Mouse (Mus musculus) urinary bladder, postnatal 36 days (tissue): ENCODE measurements around the gene Tmem117.

ENCODE experiments used
- DNase-seq, 2 experiments: peaks; one replicate each; pipeline ENCODE4 v3.0.0; 2022; ENCODE audit warnings: low spot score in 2 of 2, mixed read lengths in 1 of 2

The Tmem117 gene

DNA sequence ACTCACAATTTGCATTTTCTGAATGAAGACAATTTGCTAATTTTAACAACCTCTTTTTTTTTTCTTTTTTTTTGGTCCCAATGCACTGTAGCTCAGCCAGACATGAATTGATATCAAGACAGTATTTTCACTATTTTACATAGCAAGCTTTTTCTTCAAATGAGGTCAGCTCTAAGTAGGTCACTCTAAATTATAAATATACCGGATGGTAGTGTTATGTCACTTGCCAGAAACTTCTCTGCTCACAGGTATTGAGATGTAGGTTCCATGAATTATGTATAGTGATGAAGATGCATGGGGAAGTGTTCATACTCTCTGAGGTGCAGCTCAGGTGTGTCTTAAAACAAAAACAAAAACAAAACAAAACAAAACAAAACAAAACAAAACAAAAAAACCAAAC lies 264.2 kb downstream of the Tmem117 start:
- DNase-seq = no peak

DNA sequence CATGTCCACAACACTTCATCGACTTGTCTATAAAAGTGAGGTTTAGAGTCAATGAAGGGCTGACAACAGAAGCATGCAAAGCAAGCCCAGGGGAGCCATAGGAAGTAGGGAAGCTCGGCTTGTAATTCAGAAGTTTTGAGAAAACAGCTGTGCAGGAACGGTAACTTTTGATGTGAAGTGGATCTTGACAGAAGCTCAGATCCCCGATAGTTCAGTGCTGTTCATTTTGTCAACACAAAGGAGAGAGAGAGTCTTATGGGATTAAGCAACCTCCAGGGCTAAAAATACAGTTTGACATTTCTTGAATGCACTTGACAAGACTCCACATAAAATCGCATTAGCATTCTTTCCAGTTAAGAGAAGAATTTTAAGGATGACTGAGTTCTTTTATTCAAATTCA lies 265.1 kb downstream of the Tmem117 start:
- no peak for DNase-seq

DNA sequence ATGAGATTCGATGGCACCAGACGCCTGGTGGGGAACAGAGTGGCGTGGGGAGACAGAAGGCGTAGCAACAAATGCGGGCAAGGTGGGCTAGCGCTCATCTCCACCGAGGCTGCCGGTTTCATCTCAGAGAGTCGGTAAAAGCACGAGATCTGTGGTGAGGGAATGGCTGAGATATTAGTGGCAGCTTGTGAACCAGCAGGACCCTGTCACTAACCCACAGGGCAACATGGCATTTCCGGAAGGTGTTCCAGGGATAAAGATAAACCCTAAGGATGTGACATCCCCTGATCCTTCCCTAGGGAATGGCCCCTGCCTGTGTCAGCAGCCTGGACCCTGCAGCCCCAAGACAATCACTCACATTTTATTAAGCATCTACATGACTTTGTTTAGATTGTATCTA lies 266.6 kb downstream of the Tmem117 start:
- DNase-seq = no peak

DNA sequence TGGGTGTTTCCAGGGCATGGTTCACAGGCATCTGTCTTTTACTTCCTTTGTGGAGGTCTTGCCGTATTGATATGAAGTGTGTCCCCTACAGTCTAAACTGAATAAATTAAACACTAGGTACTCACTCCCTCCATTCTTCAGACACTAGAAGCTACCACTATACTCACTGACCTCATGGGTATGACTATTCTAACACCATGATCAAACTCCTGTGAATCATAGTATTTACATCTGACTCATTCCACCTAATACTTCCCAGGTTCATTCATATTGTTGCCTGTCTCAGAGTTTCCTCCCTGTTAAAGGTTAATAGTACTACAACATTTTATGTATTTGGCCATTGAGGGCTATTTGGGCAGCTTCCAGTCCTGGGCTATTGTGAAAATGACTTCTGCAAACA lies 274.2 kb downstream of the Tmem117 start:
- no peak for DNase-seq

DNA sequence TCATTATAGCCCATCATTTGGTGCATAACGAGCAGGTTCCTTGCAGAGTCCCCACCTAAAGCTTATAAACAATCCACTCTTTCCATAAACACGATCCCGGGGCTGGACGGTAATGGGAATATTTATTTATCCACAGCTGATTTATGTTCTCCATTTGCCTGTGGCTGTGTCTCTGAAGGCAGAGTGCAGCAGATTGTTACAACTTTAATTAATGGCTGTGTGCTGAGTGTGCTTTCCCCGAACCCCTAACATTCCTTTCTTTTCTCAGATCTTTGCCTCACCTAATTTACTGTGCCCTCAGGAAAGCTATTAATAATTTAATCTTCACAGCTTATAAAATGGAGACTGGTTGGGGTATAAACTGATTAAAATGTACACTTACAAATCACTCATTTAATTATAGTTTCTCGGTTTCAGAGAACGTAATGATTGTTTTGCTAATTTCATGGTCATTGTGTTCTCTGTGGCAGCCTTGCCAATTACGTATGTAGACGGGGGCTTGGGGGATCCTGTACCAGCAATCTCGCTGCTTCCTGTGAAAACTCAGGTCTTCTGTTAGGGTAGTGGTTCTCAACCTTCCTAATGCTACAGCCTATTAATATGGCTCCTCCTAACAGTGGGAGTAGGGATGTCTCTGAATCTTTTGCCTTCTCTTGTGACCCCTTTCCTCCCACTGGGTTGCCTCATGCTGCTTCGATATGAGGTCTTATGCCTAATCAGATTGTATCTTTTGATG lies 275.8 kb downstream of the Tmem117 start:
- DNase-seq = no peak

DNA sequence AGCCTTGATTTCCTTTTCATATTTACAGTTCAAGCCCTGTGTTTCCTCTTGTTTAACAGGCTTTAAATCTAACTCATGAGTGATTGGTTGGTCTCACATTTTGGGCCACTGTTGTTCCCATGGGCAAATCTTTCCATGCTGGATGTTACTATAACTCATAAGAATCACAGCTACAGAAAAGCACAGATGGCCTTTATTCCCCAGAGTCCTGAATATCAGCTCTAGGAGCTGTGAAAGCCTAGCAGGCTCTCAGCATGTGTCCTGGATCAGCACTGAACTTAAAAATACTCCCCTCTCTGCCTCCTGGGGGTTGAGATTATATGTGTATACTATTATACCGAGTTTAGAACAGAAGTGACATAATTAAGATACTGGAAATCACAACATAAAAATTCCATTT lies 292.6 kb downstream of the Tmem117 start:
- no peak for DNase-seq

DNA sequence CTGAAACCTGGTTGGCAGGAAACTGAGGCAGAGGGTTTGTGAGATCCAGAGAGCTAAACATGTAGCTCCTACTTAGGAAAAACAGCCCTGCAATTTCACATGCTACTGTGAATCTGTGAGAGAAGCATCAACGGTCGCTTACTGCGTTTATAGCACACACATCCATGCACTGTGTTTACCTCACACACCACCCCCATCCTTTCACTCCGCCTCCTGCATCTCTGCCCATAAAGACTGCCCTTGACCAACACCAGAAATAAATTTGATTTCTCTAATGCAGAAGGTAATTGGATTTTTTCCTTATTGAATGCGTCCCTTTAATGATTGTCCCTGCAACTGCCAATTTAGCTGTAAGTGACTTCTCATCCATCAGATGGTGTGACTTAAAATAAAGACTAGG lies 299.0 kb downstream of the Tmem117 start:
- no peak for DNase-seq

DNA sequence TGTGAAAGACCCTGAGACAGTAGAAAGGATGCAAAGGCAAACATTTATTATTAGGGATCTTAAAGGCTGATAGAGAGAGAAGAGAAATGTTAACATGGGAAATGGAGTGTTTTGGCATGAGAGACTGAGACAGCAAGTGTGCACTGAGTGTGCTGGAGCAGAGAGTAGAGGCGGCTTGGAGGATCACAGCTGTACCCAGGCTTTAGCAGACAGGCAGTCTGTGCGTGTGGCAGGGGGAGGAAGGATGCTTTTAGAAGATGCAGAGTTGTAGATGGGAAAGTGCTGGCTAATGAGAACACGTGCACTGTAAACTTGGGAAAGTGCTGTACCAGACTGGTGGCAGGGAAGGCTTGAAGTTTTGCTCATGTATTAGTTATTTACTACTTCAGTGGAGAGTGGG lies 301.7 kb downstream of the Tmem117 start:
- no peak for DNase-seq

DNA sequence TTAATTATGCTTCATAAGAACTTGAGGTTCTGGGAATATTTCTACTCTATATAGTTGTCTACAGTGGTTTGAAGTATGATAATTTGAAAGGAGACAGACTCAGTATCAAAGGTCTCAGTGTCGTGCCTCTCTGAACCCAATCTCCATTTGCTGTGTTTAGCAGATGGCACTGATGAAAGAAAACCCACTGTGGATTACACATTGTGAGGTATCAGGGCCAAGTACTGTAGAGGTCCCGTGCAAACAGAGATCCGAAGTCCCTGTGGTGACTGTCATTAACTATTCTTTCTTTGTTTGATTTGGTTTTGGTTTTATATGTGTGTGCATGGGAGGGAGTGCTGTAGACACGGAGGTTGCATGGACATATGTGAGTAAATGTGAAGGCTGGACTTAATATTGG lies 304.0 kb downstream of the Tmem117 start:
- DNase-seq = no peak

DNA sequence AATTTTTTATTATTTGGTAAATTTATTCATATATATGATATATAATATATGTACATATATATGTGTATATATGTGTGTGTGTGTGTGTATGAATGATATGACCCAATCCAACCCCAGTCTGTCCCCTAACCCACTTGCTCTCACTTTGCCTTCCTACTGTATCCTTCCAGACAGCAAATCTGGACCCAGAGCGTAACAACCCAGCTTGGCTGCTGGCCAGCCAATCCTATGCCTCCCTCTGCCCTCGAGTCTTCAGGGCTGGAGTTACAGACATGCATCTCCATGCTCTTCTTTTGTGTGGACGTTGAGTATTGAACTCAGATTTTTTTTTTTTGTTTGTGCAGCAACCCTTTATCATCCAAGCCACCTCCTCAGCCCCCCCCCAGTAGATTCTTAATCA lies 304.4 kb downstream of the Tmem117 start:
- no peak for DNase-seq

DNA sequence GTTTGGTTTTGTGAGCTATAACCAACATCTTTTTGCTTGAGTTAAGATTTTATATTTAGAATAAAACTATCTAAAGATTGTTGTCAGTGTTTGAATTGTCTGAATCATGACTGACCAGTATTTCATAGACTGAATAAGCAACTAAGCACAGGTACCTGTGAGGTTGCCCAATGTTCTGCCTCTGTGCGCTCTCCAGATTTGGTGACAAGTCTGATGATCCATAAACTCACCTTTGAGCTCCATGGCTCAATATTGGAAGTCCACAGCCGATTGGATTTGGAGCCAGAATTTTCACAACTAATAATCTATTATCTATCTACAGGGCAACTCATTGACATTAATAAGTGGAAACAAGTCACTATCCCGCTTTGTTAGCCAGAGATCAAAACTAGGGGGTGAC lies 312.9 kb downstream of the Tmem117 start:
- no peak for DNase-seq

DNA sequence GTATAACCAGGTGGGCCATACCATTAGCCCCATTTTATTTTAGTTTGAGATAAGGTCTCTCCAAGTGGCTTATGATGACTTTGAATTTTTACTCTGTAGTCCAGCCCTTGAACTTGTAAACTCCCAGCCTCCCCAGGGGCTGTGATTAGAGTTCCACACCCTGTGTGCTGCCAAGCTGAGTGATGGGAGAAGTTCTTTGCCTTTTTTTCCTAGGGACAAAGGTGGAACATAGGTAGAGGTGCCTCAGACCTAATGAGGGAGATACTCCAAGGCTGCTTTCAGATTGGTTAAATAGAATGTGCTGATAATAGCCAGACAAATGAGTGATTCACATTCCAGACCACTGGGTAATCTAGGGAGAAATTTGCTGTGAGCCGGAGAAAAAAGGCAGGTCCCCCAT lies 313.4 kb downstream of the Tmem117 start:
- DNase-seq = no peak

DNA sequence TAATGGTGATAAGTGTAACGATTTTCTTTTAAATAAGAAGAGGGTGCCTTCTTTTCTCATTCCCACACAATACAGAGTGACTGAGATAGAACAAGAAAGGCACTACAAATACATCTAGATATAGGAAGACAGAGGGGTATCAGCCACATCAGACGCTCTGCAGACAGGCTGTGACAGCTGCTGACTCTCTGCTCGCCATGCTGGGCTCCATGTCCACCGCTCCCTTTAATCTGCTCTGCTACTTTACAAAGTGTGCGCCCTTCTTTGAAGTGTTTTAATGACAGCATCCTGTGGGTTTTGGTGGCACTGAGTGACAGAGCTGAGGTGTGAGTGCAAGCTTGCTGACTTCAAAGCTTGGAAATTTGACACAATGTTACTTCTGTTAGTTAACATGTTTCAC lies 314.9 kb downstream of the Tmem117 start:
- DNase-seq = no peak

DNA sequence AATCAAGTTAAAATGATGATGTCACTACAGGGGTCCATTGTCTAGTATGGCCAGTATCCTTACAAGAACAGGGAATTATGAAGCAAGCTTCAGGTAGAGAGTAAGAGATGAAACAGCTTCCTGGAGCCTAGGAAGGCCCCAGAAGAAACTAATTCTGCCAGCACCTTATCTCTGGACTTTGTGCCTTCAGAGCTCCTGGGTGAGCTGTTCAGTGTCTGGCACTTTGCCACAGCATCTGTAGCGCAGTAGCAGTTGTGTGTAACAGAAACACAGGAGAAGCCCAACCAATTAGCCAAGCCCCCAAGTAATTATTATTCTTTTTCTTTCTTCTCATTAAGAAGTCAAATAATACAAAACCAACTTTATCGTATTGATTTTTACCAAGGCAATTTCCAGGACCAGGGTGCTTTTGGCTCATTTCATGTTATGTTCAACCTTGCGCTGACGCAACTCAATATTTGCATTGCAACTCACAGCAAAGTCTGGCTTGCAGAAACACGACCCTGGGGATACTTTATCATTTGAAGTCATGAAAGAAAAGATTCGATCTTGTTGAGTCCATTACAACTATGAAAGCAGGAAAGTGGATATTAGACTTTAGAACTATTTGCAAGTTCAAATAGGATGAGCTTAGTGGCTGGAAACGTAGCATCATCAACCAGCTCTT lies 322.5 kb downstream of the Tmem117 start:
- DNase-seq = peak in 1 of 2 experiments; percentile 5

DNA sequence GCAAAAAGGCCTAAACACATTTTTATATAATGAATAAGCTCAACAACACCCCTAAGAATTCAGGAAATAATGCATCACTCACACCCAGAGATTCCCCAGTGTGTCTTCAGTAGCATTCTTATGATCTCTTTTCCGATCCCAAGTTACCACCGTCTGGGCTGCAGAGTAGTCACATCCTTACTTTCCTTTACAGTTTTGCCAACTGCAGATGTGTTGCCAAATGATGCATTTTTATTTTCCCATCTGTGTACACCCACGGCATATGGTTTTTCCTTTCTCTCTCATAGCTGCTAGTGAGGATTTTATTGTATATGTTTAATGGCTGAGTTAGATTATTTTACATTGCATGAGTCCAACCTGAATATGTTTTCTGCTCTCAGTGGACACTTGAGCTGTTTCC lies 327.7 kb downstream of the Tmem117 start:
- no peak for DNase-seq

DNA sequence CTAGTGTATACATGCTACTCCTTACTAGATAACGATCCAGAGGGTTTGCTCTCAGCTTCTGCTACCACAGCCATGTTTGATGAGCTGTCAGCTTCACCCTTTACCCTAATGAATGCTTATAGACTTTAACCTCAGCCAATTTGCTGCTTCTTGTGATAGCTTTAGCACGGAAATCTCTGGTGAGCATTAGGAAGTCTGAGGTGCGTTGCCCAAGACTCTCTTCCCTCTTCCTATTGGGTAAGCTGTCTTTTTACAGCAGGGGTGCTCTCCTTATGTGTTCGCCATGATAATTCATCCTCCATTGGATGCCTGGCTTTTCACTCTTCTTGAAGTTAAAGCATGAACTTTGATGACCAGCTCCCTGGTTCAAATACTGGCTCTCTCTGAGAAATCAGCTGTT lies 328.2 kb downstream of the Tmem117 start:
- DNase-seq = no peak

DNA sequence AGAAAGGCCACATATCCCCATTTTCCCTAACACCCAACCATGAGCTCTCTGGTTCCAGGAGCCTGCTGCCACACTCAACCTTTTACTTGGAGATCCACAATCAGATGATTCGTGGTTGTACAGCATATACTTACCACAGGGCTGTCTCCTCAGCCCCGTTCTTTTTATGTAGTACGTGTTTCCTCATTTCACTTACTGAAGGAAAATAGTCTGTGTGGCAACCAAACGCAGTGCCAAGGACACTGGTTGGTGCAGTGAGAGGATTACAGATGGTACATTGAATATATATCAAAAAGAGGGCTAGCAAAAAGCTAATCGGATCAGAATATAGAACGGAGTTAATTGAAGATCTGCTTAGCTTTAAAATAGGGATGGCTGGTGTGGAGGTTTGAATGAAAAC lies 338.0 kb downstream of the Tmem117 start:
- DNase-seq = no peak

DNA sequence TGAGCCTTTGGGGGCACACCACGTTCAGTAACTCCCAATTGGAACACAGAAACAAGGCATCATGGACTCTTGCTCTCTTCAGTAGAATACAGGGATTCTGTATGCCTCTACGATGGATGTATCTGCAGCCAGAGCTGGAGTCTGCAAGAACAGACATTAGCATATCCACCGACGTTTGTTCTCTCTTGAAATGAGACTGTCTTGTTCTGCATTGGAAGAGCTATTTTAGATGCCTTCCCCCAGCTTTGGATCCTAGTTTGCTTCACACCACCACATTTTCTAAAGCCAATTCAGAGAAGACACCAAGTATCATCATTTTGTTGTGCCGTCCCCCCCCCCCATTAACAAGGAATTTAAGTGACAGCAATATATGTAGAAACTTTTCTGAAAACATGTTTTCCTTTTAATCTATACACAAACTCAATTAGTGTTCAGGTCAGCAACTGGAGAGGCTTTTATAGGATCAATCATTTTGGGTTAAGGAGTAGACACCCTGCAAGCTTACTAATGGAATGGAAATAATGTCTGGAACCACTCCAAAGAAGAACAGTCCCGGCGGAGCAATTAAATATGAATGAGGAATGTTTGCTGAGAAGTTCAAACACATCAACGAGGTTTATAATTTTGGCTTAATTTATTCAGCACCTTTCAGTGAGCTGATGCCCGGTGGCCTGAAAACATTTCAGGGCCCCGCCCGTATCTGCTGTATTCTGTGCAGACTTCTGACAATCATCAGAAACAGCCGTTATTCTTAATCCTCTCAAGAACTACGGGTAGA lies 339.6 kb downstream of the Tmem117 start:
- no peak for DNase-seq

DNA sequence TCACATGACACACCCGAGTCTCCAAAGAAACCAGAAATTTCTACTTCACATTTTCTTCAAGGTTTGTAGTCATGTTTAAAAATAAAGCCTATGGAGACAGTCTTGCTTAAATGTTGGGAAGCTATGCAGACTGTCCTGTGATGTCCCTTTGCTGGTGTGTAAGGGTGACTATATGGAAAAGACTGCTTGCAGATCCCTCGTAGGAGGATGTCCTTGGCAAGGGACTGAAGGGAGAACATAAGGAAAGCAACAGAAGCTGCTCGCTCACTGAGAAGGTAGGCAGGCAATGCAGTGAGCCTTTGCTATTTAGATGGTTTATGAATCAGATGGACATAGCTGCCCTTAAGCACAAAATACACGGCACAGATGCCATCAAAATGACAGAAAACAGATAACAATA lies 352.8 kb downstream of the Tmem117 start:
- DNase-seq = no peak

DNA sequence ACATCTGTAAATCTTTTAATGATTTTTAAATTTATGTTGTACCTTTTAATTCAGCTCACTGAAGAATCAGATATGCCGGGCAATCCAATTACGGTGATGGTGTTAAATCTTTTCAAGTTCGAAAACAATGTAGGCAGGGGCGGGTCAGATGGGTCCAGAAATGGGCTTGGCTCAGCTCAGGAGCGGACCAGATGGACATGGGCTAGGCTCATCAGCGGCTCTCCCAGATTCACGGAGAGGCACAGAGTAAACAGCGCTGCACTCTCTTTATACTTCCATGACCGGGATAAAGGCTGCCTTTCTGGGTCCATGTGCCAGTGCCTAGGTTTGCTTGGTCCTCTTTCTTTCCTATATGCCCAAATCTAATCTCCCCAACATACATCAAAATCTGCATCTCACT lies 366.3 kb downstream of the Tmem117 start:
- DNase-seq = no peak

DNA sequence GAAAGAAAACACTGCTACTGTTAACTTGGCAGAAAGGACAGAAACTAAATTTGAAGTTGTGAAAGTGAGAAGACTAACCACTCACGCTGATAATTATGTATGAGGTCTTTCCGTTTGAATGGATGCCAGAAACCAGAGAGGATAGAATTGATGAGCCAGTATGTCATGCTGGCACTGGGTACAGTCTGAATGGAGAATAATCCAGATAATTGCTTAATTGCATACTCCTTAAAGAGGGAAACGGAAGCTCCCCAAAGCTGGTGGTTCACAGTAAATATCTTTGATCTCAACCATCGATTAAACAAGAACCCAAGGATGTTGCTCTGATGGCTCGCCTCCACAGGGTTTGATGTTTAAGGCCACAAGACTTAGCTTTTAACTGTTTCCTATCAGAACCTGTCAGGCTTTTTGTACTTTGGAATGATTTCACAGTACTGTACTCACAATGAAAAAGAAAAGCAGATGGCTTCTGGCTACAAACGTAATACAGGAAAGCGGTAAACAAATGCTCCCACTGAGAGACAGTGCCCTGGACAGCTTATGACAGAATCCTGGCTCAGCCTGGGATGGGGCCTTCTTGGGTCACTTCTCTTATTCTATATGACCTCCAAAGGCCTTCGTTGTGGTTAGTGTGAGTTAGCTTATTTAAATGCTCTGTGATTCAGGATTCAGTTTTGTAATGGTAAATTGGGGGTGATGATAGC lies 376.2 kb downstream of the Tmem117 start:
- no peak for DNase-seq

DNA sequence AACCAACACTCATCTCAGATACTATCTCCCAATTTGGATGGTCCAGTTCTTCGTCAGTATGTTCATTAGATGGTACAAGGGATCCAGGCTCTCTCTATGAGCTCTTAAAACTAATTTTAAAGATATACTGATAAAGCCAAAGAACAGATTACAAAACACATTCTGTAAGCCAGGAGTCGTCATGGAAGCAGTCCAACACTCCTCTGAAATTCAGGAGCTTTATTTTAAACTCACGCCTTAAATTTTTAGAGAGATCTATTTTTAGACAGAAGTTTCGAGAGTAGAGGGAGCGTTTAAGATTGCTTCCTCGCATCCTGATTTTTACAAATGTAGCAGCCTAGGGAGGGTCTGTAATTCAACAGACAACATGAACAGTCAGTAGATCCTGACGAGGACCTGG lies 393.2 kb downstream of the Tmem117 start:
- DNase-seq = no peak
